Mouse (Mus musculus) embryonic facial prominence, embryonic 10.5 days (tissue): ENCODE results near the gene Rad51c. TPM values are rescaled to one million over a fixed set of nuclear protein-coding genes. Genes with fewer than 3 reads are reported as not detected.

ENCODE experiments used
- polyA plus RNA-seq: library from polyadenylated mRNA; unstranded; fragments of >200 nt; fragmentation: Nextera tagmentation; extraction: Ambion mirVana; gene quantifications from 2 replicates; pipeline ENCODE4 v1.2.1, GENCODE M21; 2016

The Rad51c gene
- polyA plus RNA-seq, 1 experiment from 2014 or later = 11.9 TPM

Other genes starting within 250 kb of the Rad51c start
- gene Ppm1e, start 45.9 kb downstream of the Rad51c start, polyA plus RNA-seq = 2.9 and 3.2 TPM in 2 replicates
- gene Tex14, start 111 bp upstream of the Rad51c start, polyA plus RNA-seq = 0.50 TPM in 1 of 2 replicates, not detected in the other
- not detected in 2 replicates for gene Gm11492, start 161.7 kb upstream of the Rad51c start, polyA plus RNA-seq
- 4.1 and 6.1 TPM in 2 replicates for gene Sept4, start 163.9 kb upstream of the Rad51c start, polyA plus RNA-seq
- 71.1 and 79.2 TPM in 2 replicates for gene Mtmr4, start 187.2 kb upstream of the Rad51c start, polyA plus RNA-seq
- gene Hsf5, start 212.2 kb upstream of the Rad51c start, polyA plus RNA-seq = 0.27 and 0.41 TPM in 2 replicates